Mouse (Mus musculus) MEL (cell line): ENCODE data around the gene Clstn3. TPM values are rescaled to one million over a fixed set of nuclear protein-coding genes. Genes with fewer than 3 reads are reported as not detected.

Source experiments
- DNase-seq: peaks from one replicate; pipeline ENCODE4 v3.0.0; 2011; ENCODE audit warnings: low read depth, low spot score
- H3K27ac ChIP-seq: 2 replicates; pipeline ENCODE4 v1.5.1; 2012; ENCODE audit warnings: low read depth, mild to moderate bottlenecking, control low read depth, low read length, moderate library complexity; ENCODE audit not compliant: control insufficient read depth
- H3K27me3 ChIP-seq, 2 experiments: fragments of 150-350 bp in 1 of 2; sonication (generic) in 1 of 2; 2 replicates each; pipeline ENCODE4 v1.6.1; 2012; ENCODE audit warnings: low read length in 2 of 2, mild to moderate bottlenecking in 2 of 2, improper control_type of control experiment in 1 of 2, moderate library complexity in 1 of 2; ENCODE audit not compliant: insufficient read depth in 2 of 2, control insufficient read depth in 1 of 2
- H3K36me3 ChIP-seq, 2 experiments: 2 replicates each; pipeline ENCODE4 v1.6.1; 2012 to 2014; ENCODE audit warnings: low read length in 2 of 2, improper control_type of control experiment in 1 of 2, inconsistent platforms in 1 of 2, mild to moderate bottlenecking in 1 of 2; ENCODE audit not compliant: insufficient read depth in 2 of 2, control insufficient read depth in 1 of 2
- H3K4me1 ChIP-seq, 2 experiments: fragments of 150-350 bp in 1 of 2; sonication (generic) in 1 of 2; 2 replicates each; pipeline ENCODE4 v1.6.1; 2012; ENCODE audit warnings: low read length in 2 of 2, improper control_type of control experiment in 1 of 2, mild to moderate bottlenecking in 1 of 2; ENCODE audit not compliant: insufficient read depth in 2 of 2, control insufficient read depth in 1 of 2
- H3K4me3 ChIP-seq, 2 experiments: fragments of 150-350 bp in 1 of 2; sonication (generic) in 1 of 2; 2 replicates each; pipeline ENCODE4 v1.5.1; 2012; ENCODE audit warnings: low read depth in 2 of 2, low read length in 2 of 2, mild to moderate bottlenecking in 2 of 2, moderate library complexity in 2 of 2, control low read depth in 1 of 2, improper control_type of control experiment in 1 of 2; ENCODE audit not compliant: control insufficient read depth in 1 of 2, insufficient read depth in 1 of 2
- H3K79me2 ChIP-seq: 2 replicates; pipeline ENCODE4 v1.6.1; 2012; ENCODE audit warnings: mild to moderate bottlenecking, low read length, moderate library complexity; ENCODE audit not compliant: control insufficient read depth, poor library complexity, insufficient read depth
- H3K9ac ChIP-seq: 2 replicates; pipeline ENCODE4 v1.6.1; 2012; ENCODE audit warnings: low read depth, mild to moderate bottlenecking, control low read depth, low read length, moderate library complexity; ENCODE audit not compliant: control insufficient read depth, poor library complexity, severe bottlenecking
- H3K9me3 ChIP-seq: fragments of 150-350 bp; sonication (generic); replicated peaks from 2 replicates; pipeline ENCODE4 v1.6.1; 2012; ENCODE audit warnings: mild to moderate bottlenecking, low read length, improper control_type of control experiment, moderate library complexity; ENCODE audit not compliant: insufficient read depth
- BHLHE40 ChIP-seq: IDR thresholded peaks from 2 replicates; pipeline ENCODE4 v1.6.1; 2012; ENCODE audit warnings: low read depth, mild to moderate bottlenecking, inconsistent platforms, low read length, improper control_type of control experiment, borderline replicate concordance
- E2F4 ChIP-seq: IDR thresholded peaks from 2 replicates; pipeline ENCODE4 v1.6.1; 2011; ENCODE audit warnings: low read depth, low read length, improper control_type of control experiment, borderline replicate concordance
- ELF1 ChIP-seq: IDR thresholded peaks from 2 replicates; pipeline ENCODE4 v1.6.1; 2014; ENCODE audit warnings: low read depth, mild to moderate bottlenecking, inconsistent platforms, low read length, improper control_type of control experiment, moderate library complexity
- EP300 ChIP-seq, 2 experiments: IDR thresholded peaks; 2 replicates each; pipeline ENCODE4 v1.6.1; 2011; ENCODE audit warnings: improper control_type of control experiment in 2 of 2, low read length in 2 of 2, low read depth in 1 of 2, mild to moderate bottlenecking in 1 of 2
- ETS1 ChIP-seq: IDR thresholded peaks from 2 replicates; pipeline ENCODE4 v1.6.1; 2012; ENCODE audit warnings: low read depth, mild to moderate bottlenecking, inconsistent platforms, low read length, improper control_type of control experiment, moderate library complexity
- GATA1 ChIP-seq: IDR thresholded peaks from 2 replicates; pipeline ENCODE4 v1.6.1; 2011; ENCODE audit warnings: low read depth, low read length, improper control_type of control experiment
- HCFC1 ChIP-seq: IDR thresholded peaks from 2 replicates; pipeline ENCODE4 v1.6.1; 2012; ENCODE audit warnings: low read depth, mild to moderate bottlenecking, inconsistent platforms, low read length, improper control_type of control experiment, moderate library complexity
- JUND ChIP-seq: IDR thresholded peaks from 2 replicates; pipeline ENCODE4 v1.6.1; 2011; ENCODE audit warnings: low read depth, mild to moderate bottlenecking, improper control_type of control experiment, low read length
- MAFK ChIP-seq: IDR thresholded peaks from 2 replicates; pipeline ENCODE4 v1.6.1; 2011; ENCODE audit warnings: low read depth, mild to moderate bottlenecking, low read length, improper control_type of control experiment, borderline replicate concordance
- MAX ChIP-seq: IDR thresholded peaks from 2 replicates; pipeline ENCODE4 v1.6.1; 2011; ENCODE audit warnings: low read length, improper control_type of control experiment
- MAZ ChIP-seq: IDR thresholded peaks from 2 replicates; pipeline ENCODE4 v1.6.1; 2012; ENCODE audit warnings: low read depth, mild to moderate bottlenecking, inconsistent platforms, low read length, improper control_type of control experiment
- MXI1 ChIP-seq: IDR thresholded peaks from 2 replicates; pipeline ENCODE4 v1.6.1; 2011; ENCODE audit warnings: mild to moderate bottlenecking, low read depth, low read length, improper control_type of control experiment
- MYB ChIP-seq: IDR thresholded peaks from 2 replicates; pipeline ENCODE4 v1.6.1; 2011; ENCODE audit warnings: mild to moderate bottlenecking, low read depth, low read length, improper control_type of control experiment
- MYC ChIP-seq: IDR thresholded peaks from 2 replicates; pipeline ENCODE4 v1.6.1; 2011; ENCODE audit warnings: low read depth, mild to moderate bottlenecking, low read length, improper control_type of control experiment, moderate library complexity
- NELFE ChIP-seq: IDR thresholded peaks from 2 replicates; pipeline ENCODE4 v1.6.1; 2011; ENCODE audit warnings: low read depth, low read length, improper control_type of control experiment
- NRF1 ChIP-seq: IDR thresholded peaks from 2 replicates; pipeline ENCODE4 v1.6.1; 2014; ENCODE audit warnings: low read depth, mild to moderate bottlenecking, inconsistent platforms, low read length, improper control_type of control experiment, moderate library complexity; ENCODE audit not compliant: poor library complexity, insufficient read depth, severe bottlenecking
- POLR2A ChIP-seq, 2 experiments: IDR thresholded peaks; 2 replicates each; pipeline ENCODE4 v1.6.1; 2011 to 2012; ENCODE audit warnings: low read length in 2 of 2, mild to moderate bottlenecking in 2 of 2, control low read depth in 1 of 2, improper control_type of control experiment in 1 of 2, low read depth in 1 of 2, moderate library complexity in 1 of 2; ENCODE audit not compliant: control insufficient read depth in 1 of 2, insufficient read depth in 1 of 2, poor library complexity in 1 of 2
- RCOR1 ChIP-seq: IDR thresholded peaks from 2 replicates; pipeline ENCODE4 v1.6.1; 2012; ENCODE audit warnings: low read depth, mild to moderate bottlenecking, inconsistent platforms, low read length, improper control_type of control experiment
- SIN3A ChIP-seq: IDR thresholded peaks from 2 replicates; pipeline ENCODE4 v1.6.1; 2012; ENCODE audit warnings: low read length, improper control_type of control experiment, inconsistent platforms
- SMC3 ChIP-seq: IDR thresholded peaks from 2 replicates; pipeline ENCODE4 v1.6.1; 2011; ENCODE audit warnings: low read depth, low read length, improper control_type of control experiment
- TAL1 ChIP-seq: IDR thresholded peaks from 2 replicates; pipeline ENCODE4 v1.6.1; 2012; ENCODE audit warnings: mild to moderate bottlenecking, inconsistent platforms, low read length, moderate library complexity, mixed read lengths
- TBP ChIP-seq: IDR thresholded peaks from 2 replicates; pipeline ENCODE4 v1.8.0; 2011; ENCODE audit warnings: low read depth, low read length, improper control_type of control experiment
- TCF12 ChIP-seq: IDR thresholded peaks from 2 replicates; pipeline ENCODE4 v1.6.1; 2014; ENCODE audit warnings: low read depth, mild to moderate bottlenecking, inconsistent platforms, low read length, improper control_type of control experiment, moderate library complexity
- UBTF ChIP-seq: IDR thresholded peaks from 2 replicates; pipeline ENCODE4 v1.6.1; 2012; ENCODE audit warnings: low read depth, mild to moderate bottlenecking, inconsistent platforms, low read length, improper control_type of control experiment, moderate library complexity, borderline replicate concordance; ENCODE audit not compliant: insufficient read depth
- ZC3H11A ChIP-seq: IDR thresholded peaks from 2 replicates; pipeline ENCODE4 v1.6.1; 2012; ENCODE audit warnings: low read depth, mild to moderate bottlenecking, inconsistent platforms, low read length, improper control_type of control experiment
- ZKSCAN1 ChIP-seq: IDR thresholded peaks from 2 replicates; pipeline ENCODE4 v1.6.1; 2012; ENCODE audit warnings: low read depth, mild to moderate bottlenecking, inconsistent platforms, low read length, improper control_type of control experiment, moderate library complexity
- ZMIZ1 ChIP-seq: IDR thresholded peaks from 2 replicates; pipeline ENCODE4 v1.6.1; 2012; ENCODE audit warnings: low read depth, mild to moderate bottlenecking, inconsistent platforms, low read length, improper control_type of control experiment, moderate library complexity
- ZNF384 ChIP-seq: IDR thresholded peaks from 2 replicates; pipeline ENCODE4 v1.6.1; 2012; ENCODE audit warnings: low read depth, mild to moderate bottlenecking, inconsistent platforms, low read length, improper control_type of control experiment
- polyA plus RNA-seq, 2 experiments: library from polyadenylated mRNA; stranded (reverse) in 1 of 2; unstranded in 1 of 2; fragments of >175 nt in 1 of 2; fragments of >200 nt in 1 of 2; gene quantifications; 2 replicates each; pipeline versions ENCODE4 v1.2.1 to v1.2.4; 2012; ENCODE audit warnings: low replicate concordance in 2 of 2, low read depth in 1 of 2; ENCODE audit not compliant: insufficient read length in 2 of 2, insufficient read depth in 1 of 2, missing spikeins in 1 of 2
- total RNA-seq: library from RNA; depleted of rRNA; stranded (reverse); fragments of 300-350 nt; gene quantifications from 2 replicates; pipeline ENCODE4 v1.2.3, GENCODE M21; 2012

Gene Clstn3
- total and polyA plus RNA-seq, 3 experiments, result 51.3 to 59.8 TPM; not detected in 1

DNA sequence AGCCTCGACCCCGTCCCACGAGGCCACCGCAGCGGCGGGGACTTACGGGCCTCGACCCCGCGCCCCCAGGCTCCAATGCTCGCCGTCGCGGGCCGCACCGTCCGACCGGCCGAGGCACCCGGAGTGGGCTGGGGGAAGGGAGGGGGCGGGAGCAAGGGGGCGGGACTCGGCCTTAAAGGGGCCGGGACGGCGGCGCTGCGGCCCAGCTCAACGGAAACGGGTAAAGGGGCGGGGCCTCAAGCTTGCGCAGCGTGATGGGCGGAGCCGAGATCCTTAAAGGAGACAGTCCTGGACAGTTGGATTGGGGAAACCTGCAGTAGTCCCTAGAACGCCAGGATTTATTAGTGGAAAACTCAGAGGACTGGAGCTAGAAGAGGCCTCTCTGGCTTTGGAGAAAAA lies 49.7 kb downstream of the Clstn3 start, which contains the start of gene Pex5:
TSS of gene Pex5 (minus strand) at position 141 of the 399 bp plus-strand sequence.
- peak; percentile 95 for DNase-seq
- H3K27ac ChIP-seq, result peak within 1 kb of the TSS; percentile 62

DNA sequence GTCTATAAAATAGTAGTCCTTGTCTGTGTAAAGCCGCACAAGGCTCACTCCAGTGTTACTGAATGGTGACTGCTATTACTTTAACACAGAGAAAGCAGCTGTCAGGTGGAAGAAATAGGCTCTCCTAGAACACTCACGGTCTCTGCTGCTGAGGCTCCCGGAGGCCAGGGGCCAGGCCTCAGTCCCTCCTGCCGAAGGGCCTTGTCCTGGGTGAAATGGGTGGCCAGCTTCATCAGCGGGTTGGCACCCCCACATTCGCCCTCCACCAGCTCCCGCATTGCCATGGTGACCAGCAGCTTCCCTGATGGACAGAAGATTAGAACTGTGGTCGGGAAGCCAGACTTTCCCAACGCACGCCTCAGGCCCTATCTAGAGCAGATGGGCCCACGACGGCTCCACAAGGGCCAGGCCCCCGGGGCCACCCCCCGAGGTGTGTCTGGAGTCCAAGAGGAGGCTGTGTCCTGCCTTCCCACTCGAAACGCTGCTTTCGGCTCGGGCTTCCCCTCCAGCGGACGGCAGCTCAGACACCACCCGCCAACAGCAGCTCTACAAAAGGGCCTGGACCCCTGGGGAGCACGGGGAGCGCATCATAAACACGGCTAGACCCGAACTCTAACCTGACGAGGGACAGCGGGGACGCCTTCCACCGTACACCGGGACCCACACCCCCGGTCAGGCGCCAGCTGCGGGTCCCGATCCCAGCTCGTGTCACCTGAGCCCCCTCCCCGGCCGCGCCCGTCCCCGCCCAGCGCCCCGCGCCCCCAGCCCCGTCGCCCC lies 50.3 kb downstream of the Clstn3 start:
- TF ChIP-seq TAL1, result peak; percentile 29; the same call in 1 of the 2 replicates
- TF ChIP-seq EP300 (IDR thresholded peaks at IDR 0.05; ENCODE audit: low read depth in 1 of 2, low read length in 2 of 2), result peak in 1 of 2 experiments; percentile 20; a peak in 1 of 4 replicates
- peak; percentile 76 for TF ChIP-seq MXI1
- peak; percentile 31; the same call in 1 of the 2 replicates for TF ChIP-seq MYC
- TF ChIP-seq ELF1, result 0 out of 2 replicates have a peak, but pooled peaks have one; percentile 15
- TF ChIP-seq JUND, result no peak
- 0 out of 2 replicates have a peak, but pooled peaks have one; percentile 7 for TF ChIP-seq RCOR1
- TF ChIP-seq ZKSCAN1, result no peak
- TF ChIP-seq MAX, result peak; percentile 28; the same call in 1 of the 2 replicates
- 0 out of 2 replicates have a peak, but pooled peaks have one; percentile 25 for TF ChIP-seq TCF12
- 0 out of 2 replicates have a peak, but pooled peaks have one; percentile 8 for TF ChIP-seq UBTF
- TF ChIP-seq, all 39 proteins: peak for 9
- no peaks in the 10 kb centered on the region for H3K9me3 ChIP-seq
- H3K36me3 ChIP-seq, result peaks cover 13 to 16% of the 10 kb centered on the region in 2 experiments
- peaks cover 13% of the 10 kb centered on the region for H3K79me2 ChIP-seq
- H3K4me3 ChIP-seq, result peak overlapping the region; percentile 76 to 93
- peak overlapping the region; percentile 62 for H3K27ac ChIP-seq
- peak overlapping the region; percentile 76 for H3K9ac ChIP-seq
- H3K4me1 ChIP-seq, result peaks cover 0 to 6% of the 10 kb centered on the region in 2 experiments; a peak in 3 of 4 replicates
- DNase-seq, result peak; percentile 80
- no peaks in the 10 kb centered on the region for H3K27me3 ChIP-seq

More for the DNA sequence above, 49.7 kb downstream of the Clstn3 start, which contains the start of gene Pex5:
- no peaks in the 10 kb centered on the region for H3K27me3 ChIP-seq
- peaks cover 0 to 6% of the 10 kb centered on the region in 2 experiments; a peak in 3 of 4 replicates for H3K4me1 ChIP-seq
- no peaks in the 10 kb centered on the region for H3K9me3 ChIP-seq
- peaks cover 13% of the 10 kb centered on the region for H3K79me2 ChIP-seq
- peaks cover 13% of the 10 kb centered on the region in 2 experiments for H3K36me3 ChIP-seq
- TF ChIP-seq ELF1 (no peak), MAX (no peak), HCFC1 (peak; percentile 76), ETS1 (no peak), MYC (no peak), MYB (no peak), E2F4 (no peak), BHLHE40 (no peak), ZNF384 (no peak), GATA1 (no peak), NELFE (peak; percentile 64), SMC3 (no peak), TCF12 (0 out of 2 replicates have a peak, but pooled peaks have one; percentile 18), SIN3A (peak; percentile 70), NRF1 (peak; percentile 59; the same call in 1 of the 2 replicates), ZC3H11A (no peak), ZMIZ1 (no peak), MAFK (no peak), MAZ (no peak; the same call in 1 of the 2 replicates), TBP (no peak; the same call in 1 of the 2 replicates), MXI1 (no peak), POLR2A (IDR thresholded peaks at IDR 0.05; ENCODE audit: control insufficient read depth in 1 of 2, insufficient read depth in 1 of 2, low read depth in 1 of 2, low read length in 2 of 2, poor library complexity in 1 of 2) (peak; percentile 55 to 59; a peak in 3 of 4 replicates)
- H3K4me3 ChIP-seq, result peak within 1 kb of the TSS; percentile 93 to 96
- H3K9ac ChIP-seq, result peak within 1 kb of the TSS; percentile 77
